8 mouse cellular contexts compared by ENCODE assay signal in the genomic region with DNA sequence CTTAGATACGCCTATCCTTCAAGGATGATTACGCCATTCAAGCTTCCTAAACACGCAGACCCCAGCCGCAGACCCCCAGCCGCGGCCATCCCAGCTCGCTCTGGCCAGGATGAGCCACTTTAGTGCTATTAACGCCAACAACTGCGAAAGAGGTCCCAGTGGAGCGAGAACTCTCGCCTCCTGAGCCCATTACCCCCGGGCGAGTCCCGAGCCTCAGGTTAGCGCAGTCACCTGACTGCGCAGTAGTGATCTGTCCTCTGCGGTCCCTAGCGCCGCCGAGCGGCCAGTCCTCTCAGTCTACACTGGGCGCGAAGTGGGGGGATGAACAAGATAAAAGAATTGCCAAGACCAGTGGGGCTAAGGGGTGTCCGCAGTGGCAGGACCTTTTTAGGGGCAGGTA. TPM values are rescaled to one million over a fixed set of nuclear protein-coding genes. Genes with fewer than 3 reads are reported as not detected.
DNase-seq lines count a peak whose midpoint lies in the region; ATAC-seq and TF ChIP-seq lines count a peak whose summit lies in the region.

No protein-coding gene starts in this region.

- peak; percentile 47 for TF ChIP-seq CTCF in E14TG2a.4 (conservative IDR thresholded peaks at IDR 0.05; ENCODE audit: low read length)
- TF ChIP-seq CTCF in thymus, adult 2 months (IDR thresholded peaks at IDR 0.05; ENCODE audit: borderline replicate concordance, control insufficient read depth, extremely low read depth, insufficient read depth, low read length, poor library complexity), result no peak; the same call in 1 of the 2 replicates

- DNase-seq in heart, postnatal 14 days, result peak; percentile 64 to 70
- DNase-seq in kidney, postnatal 4 days, result peak; percentile 80 to 87
- DNase-seq in thymus, adult 2 months, result peak; percentile 58

- no peaks in the 10 kb centered on the region for H3K36me3 ChIP-seq in E14TG2a.4 (ENCODE audit: insufficient read depth, low read length)
- peaks cover 9% of the 10 kb centered on the region; the same call in 1 of the 2 replicates for H3K36me3 ChIP-seq in forebrain, embryonic 12.5 days (replicated peaks)
- peaks cover 10% of the 10 kb centered on the region; the same call in 1 of the 2 replicates for H3K36me3 ChIP-seq in lung, embryonic 15.5 days
- peaks cover under 1% of the 10 kb centered on the region for H3K36me3 ChIP-seq in neural tube, embryonic 15.5 days
- no peaks in the 10 kb centered on the region for H3K36me3 ChIP-seq in thymus, adult 2 months (ENCODE audit: control insufficient read depth, insufficient read depth, low read length)

- TF ChIP-seq POLR2A in thymus, adult 2 months (IDR thresholded peaks at IDR 0.05; ENCODE audit: control insufficient read depth, extremely low read depth, insufficient read depth, low read length, poor library complexity), result peak; percentile 24; the same call in 1 of the 2 replicates

- H3K4me1 ChIP-seq in E14TG2a.4 (replicated peaks; ENCODE audit: low read depth, low read length), result peaks cover 46% of the 10 kb centered on the region
- H3K4me1 ChIP-seq in forebrain, embryonic 12.5 days, result peaks cover 30% of the 10 kb centered on the region
- H3K4me1 ChIP-seq in lung, embryonic 15.5 days, result peaks cover 24% of the 10 kb centered on the region
- H3K4me1 ChIP-seq in neural tube, embryonic 15.5 days, result peaks cover 32% of the 10 kb centered on the region
- H3K4me1 ChIP-seq in thymus, adult 2 months (replicated peaks; ENCODE audit: control insufficient read depth, insufficient read depth, low read length), result peaks cover 13% of the 10 kb centered on the region

- no peaks in the 10 kb centered on the region for H3K9me3 ChIP-seq in E14TG2a.4 (ENCODE audit: low read length)
- H3K9me3 ChIP-seq in forebrain, embryonic 12.5 days, result no peaks in the 10 kb centered on the region
- H3K9me3 ChIP-seq in lung, embryonic 15.5 days, result no peaks in the 10 kb centered on the region
- no peaks in the 10 kb centered on the region for H3K9me3 ChIP-seq in neural tube, embryonic 15.5 days (replicated peaks)

- no peak overlapping the region for H3K27ac ChIP-seq in forebrain, embryonic 12.5 days
- H3K27ac ChIP-seq in lung, embryonic 15.5 days, result no peak overlapping the region
- H3K27ac ChIP-seq in neural tube, embryonic 15.5 days (replicated peaks), result no peak overlapping the region
- H3K27ac ChIP-seq in thymus, adult 2 months (ENCODE audit: control insufficient read depth, insufficient read depth, low read length), result no peak overlapping the region

- peak; percentile 67; the same call in 1 of the 2 replicates for ATAC-seq in cerebellum, adult (ENCODE audit: insufficient number of reproducible peaks, low FRiP score, low TSS enrichment)
- peak; percentile 62 for ATAC-seq in forebrain, embryonic 12.5 days (ENCODE audit: low FRiP score)
- no peak for ATAC-seq in lung, embryonic 15.5 days (ENCODE audit: borderline replicate concordance, extremely low read depth, low FRiP score, low TSS enrichment)
- ATAC-seq in neural tube, embryonic 15.5 days (ENCODE audit: low FRiP score), result 0 out of 2 replicates have a peak, but pooled peaks have one; percentile 15

- H3K4me2 ChIP-seq in forebrain, embryonic 12.5 days, result peak overlapping the region; percentile 65
- peak overlapping the region; percentile 85 for H3K4me2 ChIP-seq in lung, embryonic 15.5 days
- H3K4me2 ChIP-seq in neural tube, embryonic 15.5 days, result peak overlapping the region; percentile 70

- H3K9ac ChIP-seq in forebrain, embryonic 12.5 days, result peak overlapping the region; percentile 49
- peak overlapping the region; percentile 35 for H3K9ac ChIP-seq in lung, embryonic 15.5 days
- peak overlapping the region; percentile 41 for H3K9ac ChIP-seq in neural tube, embryonic 15.5 days (replicated peaks)

- 2% methylated on average over 24 of the region's 24 CpGs for WGBS in forebrain, embryonic 12.5 days
- WGBS in lung, embryonic 15.5 days, result 3% methylated on average over 24 of the region's 24 CpGs
- WGBS in neural tube, embryonic 15.5 days, result under 1% methylated on average over 24 of the region's 24 CpGs
- WGBS in thymus, adult 2 months, result 4% methylated on average over 24 of the region's 24 CpGs

- intact Hi-C loops in heart, postnatal 14 days (cut with DNase I), result no loop called here

- H3K27me3 ChIP-seq in E14TG2a.4 (ENCODE audit: insufficient read depth, low read length), result peaks cover 29% of the 10 kb centered on the region
- peaks cover 15% of the 10 kb centered on the region for H3K27me3 ChIP-seq in forebrain, embryonic 12.5 days
- peaks cover 8% of the 10 kb centered on the region for H3K27me3 ChIP-seq in lung, embryonic 15.5 days
- peaks cover 3% of the 10 kb centered on the region; the same call in 1 of the 2 replicates for H3K27me3 ChIP-seq in neural tube, embryonic 15.5 days (replicated peaks)
- no peaks in the 10 kb centered on the region; the same call in 1 of the 2 replicates for H3K27me3 ChIP-seq in thymus, adult 2 months (ENCODE audit: control insufficient read depth, insufficient read depth, low read length)

- H3K4me3 ChIP-seq in E14TG2a.4 (replicated peaks; ENCODE audit: low read length), result peak overlapping the region; percentile 75
- H3K4me3 ChIP-seq in forebrain, embryonic 12.5 days (replicated peaks), result peak overlapping the region; percentile 35
- H3K4me3 ChIP-seq in lung, embryonic 15.5 days, result peak overlapping the region; percentile 41
- peak overlapping the region; percentile 34 for H3K4me3 ChIP-seq in neural tube, embryonic 15.5 days (replicated peaks)
- peak overlapping the region; percentile 45 for H3K4me3 ChIP-seq in thymus, adult 2 months (ENCODE audit: control insufficient read depth, insufficient read depth, low read length)

RNA-seq across cellular contexts. Expression of a gene that starts 8.3 kb away (rescaled TPM):
- 18.6 and 19.4 TPM in 2 replicates for polyA plus RNA-seq in forebrain, embryonic 12.5 days (2016; fragmentation: Nextera tagmentation; extraction: Ambion mirVana)
- total RNA-seq in heart, postnatal 14 days (2021), result 1 to 10 TPM; 9.1 TPM
- 7.0 and 7.6 TPM in 2 replicates for polyA plus RNA-seq in lung, embryonic 15.5 days (2015; fragmentation: Nextera tagmentation; extraction: Ambion mirVana)
- polyA plus RNA-seq in neural tube, embryonic 15.5 days (2015; fragmentation: Nextera tagmentation; extraction: Ambion mirVana), result 72.4 and 86.9 TPM in 2 replicates
- polyA plus RNA-seq in thymus, adult 2 months (2012; rRNA removed), result 10.7 and 12.1 TPM in 2 replicates

RNA-seq across cellular contexts. Expression of a gene that starts 9.3 kb away (rescaled TPM):
- 59.1 and 67.5 TPM in 2 replicates for polyA plus RNA-seq in forebrain, embryonic 12.5 days (2016; fragmentation: Nextera tagmentation; extraction: Ambion mirVana)
- 10 to 100 TPM; 32.2 to 36.5 TPM for total RNA-seq in heart, postnatal 14 days (2021)
- 47.0 and 47.7 TPM in 2 replicates for polyA plus RNA-seq in lung, embryonic 15.5 days (2015; fragmentation: Nextera tagmentation; extraction: Ambion mirVana)
- 43.8 and 44.8 TPM in 2 replicates for polyA plus RNA-seq in neural tube, embryonic 15.5 days (2015; fragmentation: Nextera tagmentation; extraction: Ambion mirVana)
- 517 and 528 TPM in 2 replicates for polyA plus RNA-seq in thymus, adult 2 months (2012; rRNA removed)

RNA-seq across cellular contexts. Expression of a gene that starts 20.3 kb away (rescaled TPM):
- 51.0 and 51.4 TPM in 2 replicates for polyA plus RNA-seq in forebrain, embryonic 12.5 days (2016; fragmentation: Nextera tagmentation; extraction: Ambion mirVana)
- 10 to 100 TPM; 45.3 to 48.2 TPM for total RNA-seq in heart, postnatal 14 days (2021)
- polyA plus RNA-seq in lung, embryonic 15.5 days (2015; fragmentation: Nextera tagmentation; extraction: Ambion mirVana), result 32.3 and 33.5 TPM in 2 replicates
- 163 and 195 TPM in 2 replicates for polyA plus RNA-seq in neural tube, embryonic 15.5 days (2015; fragmentation: Nextera tagmentation; extraction: Ambion mirVana)
- polyA plus RNA-seq in thymus, adult 2 months (2012; rRNA removed), result 192 and 257 TPM in 2 replicates

RNA-seq across cellular contexts. Expression of a gene that starts 26.6 kb away (rescaled TPM):
- 0.45 and 0.50 TPM in 2 replicates for polyA plus RNA-seq in forebrain, embryonic 12.5 days (2016; fragmentation: Nextera tagmentation; extraction: Ambion mirVana)
- total RNA-seq in heart, postnatal 14 days (2021), result 1 to 10 TPM; 3.8 to 6.5 TPM
- 2.2 TPM in 2 replicates for polyA plus RNA-seq in lung, embryonic 15.5 days (2015; fragmentation: Nextera tagmentation; extraction: Ambion mirVana)
- polyA plus RNA-seq in neural tube, embryonic 15.5 days (2015; fragmentation: Nextera tagmentation; extraction: Ambion mirVana), result 0.95 and 1.1 TPM in 2 replicates
- polyA plus RNA-seq in thymus, adult 2 months (2012; rRNA removed), result 23.8 and 27.3 TPM in 2 replicates

RNA-seq across cellular contexts. Expression of a gene that starts 34.3 kb away (rescaled TPM):
- polyA plus RNA-seq in forebrain, embryonic 12.5 days (2016; fragmentation: Nextera tagmentation; extraction: Ambion mirVana), result 29.6 and 29.9 TPM in 2 replicates
- 10 to 100 TPM; 65.0 to 75.7 TPM for total RNA-seq in heart, postnatal 14 days (2021)
- 22.6 and 25.4 TPM in 2 replicates for polyA plus RNA-seq in lung, embryonic 15.5 days (2015; fragmentation: Nextera tagmentation; extraction: Ambion mirVana)
- polyA plus RNA-seq in neural tube, embryonic 15.5 days (2015; fragmentation: Nextera tagmentation; extraction: Ambion mirVana), result 47.3 and 52.1 TPM in 2 replicates
- 17.9 and 24.7 TPM in 2 replicates for polyA plus RNA-seq in thymus, adult 2 months (2012; rRNA removed)
